Mouse (Mus musculus) gastrocnemius, adult 8-10 months (tissue): ENCODE data around the gene Tiam1. TPM values are rescaled to one million over a fixed set of nuclear protein-coding genes. Genes with fewer than 3 reads are reported as not detected.

Source experiments
- DNase-seq, 2 experiments: peaks; one replicate each; pipeline ENCODE4 v3.0.0; 2022; ENCODE audit warnings: low spot score in 2 of 2
- total RNA-seq, 4 experiments: library from RNA; stranded (reverse); gene quantifications; 2 replicates each; pipeline ENCODE4 v1.2.4; 2022

Tiam1 gene
- total RNA-seq, 4 experiments from 2014 or later = 2.9 to 14.0 (median 7.2) TPM

GRCm38 (mm10) chr16:89995155-89995554 is 148.4 kb downstream of the Tiam1 start:
- no peak for DNase-seq

- no peak for DNase-seq
Measured at GRCm38 (mm10) chr16:89993991-89994825, 149.4 kb downstream of the Tiam1 start.

- DNase-seq = no peak
Measured at GRCm38 (mm10) chr16:89993506-89993905, 150.1 kb downstream of the Tiam1 start.

GRCm38 (mm10) chr16:89991701-89992152 is 151.8 kb downstream of the Tiam1 start:
- DNase-seq = peak; percentile 8 to 50

GRCm38 (mm10) chr16:89990288-89990955 is 153.1 kb downstream of the Tiam1 start:
- DNase-seq = no peak

- no peak for DNase-seq
Measured at GRCm38 (mm10) chr16:89989816-89990215, 153.8 kb downstream of the Tiam1 start.

GRCm38 (mm10) chr16:89986672-89987362 is 156.8 kb downstream of the Tiam1 start:
- no peak for DNase-seq

- DNase-seq = no peak
Measured at GRCm38 (mm10) chr16:89985702-89986481, 157.7 kb downstream of the Tiam1 start.

GRCm38 (mm10) chr16:89980075-89980744 is 163.4 kb downstream of the Tiam1 start:
- DNase-seq = peak; percentile 9 to 10

GRCm38 (mm10) chr16:89975441-89975840 is 168.1 kb downstream of the Tiam1 start:
- no peak for DNase-seq

- no peak for DNase-seq
Measured at GRCm38 (mm10) chr16:89973814-89974712, 169.5 kb downstream of the Tiam1 start.

GRCm38 (mm10) chr16:89972854-89973487 is 170.6 kb downstream of the Tiam1 start:
- DNase-seq = no peak

GRCm38 (mm10) chr16:89972018-89972417 is 171.6 kb downstream of the Tiam1 start:
- no peak for DNase-seq

- DNase-seq = no peak
Measured at GRCm38 (mm10) chr16:89968058-89968457, 175.5 kb downstream of the Tiam1 start.

GRCm38 (mm10) chr16:89962876-89963275 is 180.7 kb downstream of the Tiam1 start:
- DNase-seq = no peak

GRCm38 (mm10) chr16:89960904-89961303 is 182.7 kb downstream of the Tiam1 start:
- no peak for DNase-seq

GRCm38 (mm10) chr16:89960186-89960878 is 183.2 kb downstream of the Tiam1 start:
- peak; percentile 23 to 45 for DNase-seq

- no peak for DNase-seq
Measured at GRCm38 (mm10) chr16:89958982-89959381, 184.6 kb downstream of the Tiam1 start.
